Mouse (Mus musculus): Measurements from ENCODE around the gene Mybph.

- TF ChIP-seq CTCF (IDR thresholded peaks at IDR 0.05 in 2 of 3, conservative IDR thresholded peaks at IDR 0.05 in 1 of 3; ENCODE audit: control insufficient read depth in 1 of 3, insufficient read depth in 1 of 3, low read depth in 2 of 3, low read length in 3 of 3, poor library complexity in 1 of 3, severe bottlenecking in 1 of 3) (no peak), KAT2A (conservative IDR thresholded peaks at IDR 0.05; ENCODE audit: low read depth, low read length) (no peak), SIN3A (IDR thresholded peaks at IDR 0.05; ENCODE audit: low read length) (no peak), POLR2A (IDR thresholded peaks at IDR 0.05; ENCODE audit: control insufficient read depth in 1 of 2, insufficient read depth in 1 of 2, low read depth in 1 of 2, low read length in 2 of 2, poor library complexity in 1 of 2) (no peak)
Measured at GRCm38 (mm10) chr1:134167416-134168305, 25.6 kb upstream of the Mybph start.
